Mouse (Mus musculus): ENCODE measurements around the gene Mageb4. TPM values are rescaled to one million over a fixed set of nuclear protein-coding genes. Genes with fewer than 3 reads are reported as not detected.
"Not testable (repeated sequence)": the region's sequence is repeated elsewhere in the genome, so short reads cannot be mapped to it uniquely, and the experiment has no call there.

Mageb4 gene
- polyA plus RNA-seq (2015; fragmentation: Nextera tagmentation; extraction: Ambion mirVana) = not detected in 2 replicates

DNA sequence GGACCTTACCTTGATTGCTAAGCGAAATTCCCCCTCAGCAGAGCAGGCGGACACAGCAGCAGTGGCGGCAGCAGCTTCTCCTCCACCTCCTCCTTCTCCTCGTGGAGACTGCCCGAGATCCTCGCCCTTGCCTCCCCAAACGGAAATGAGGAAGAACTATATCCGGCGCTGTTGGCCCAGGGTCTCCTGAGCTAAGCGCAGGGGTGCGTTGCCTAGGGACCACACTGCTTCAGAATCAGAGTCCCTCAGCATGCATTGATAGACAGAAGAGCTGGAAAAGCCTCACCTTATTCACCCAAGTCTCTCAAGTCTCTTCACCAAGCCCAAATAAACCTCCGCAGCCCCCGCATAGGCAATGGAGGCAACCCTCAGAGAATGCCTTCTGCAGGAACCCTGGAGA lies at the start of gene Mageb4:
TSS of gene Mageb4 (minus strand) at position 101 of the 400 bp plus-strand sequence.
- not testable (repeated sequence) for H3K4me2 ChIP-seq (ENCODE audit: low read depth, low read length); H3K27ac ChIP-seq (ENCODE audit: low read length); ATAC-seq (replicated peaks; ENCODE audit: extremely low read depth, insufficient read depth, low FRiP score); H3K27me3 ChIP-seq (ENCODE audit: control insufficient read depth, insufficient read depth, low read length); H3K9me3 ChIP-seq (replicated peaks; ENCODE audit: control insufficient read depth, low read length); H3K4me1 ChIP-seq (ENCODE audit: control insufficient read depth, insufficient read depth, low read length); H3K36me3 ChIP-seq (ENCODE audit: control insufficient read depth, insufficient read depth); H3K9ac ChIP-seq (ENCODE audit: low read length); H3K4me3 ChIP-seq (ENCODE audit: low read length)
- WGBS = no CpG with 5 or more reads among the region's 13 CpGs

GRCm38 (mm10) chrX:86284597-86284996 lies 20.3 kb downstream of the Mageb4 start:
- H3K4me1 ChIP-seq (ENCODE audit: control insufficient read depth, insufficient read depth, low read length); H3K4me2 ChIP-seq (ENCODE audit: low read depth, low read length); H3K36me3 ChIP-seq (ENCODE audit: control insufficient read depth, insufficient read depth); H3K4me3 ChIP-seq (ENCODE audit: low read length); H3K9me3 ChIP-seq (replicated peaks; ENCODE audit: control insufficient read depth, low read length); H3K27me3 ChIP-seq (ENCODE audit: control insufficient read depth, insufficient read depth, low read length); H3K27ac ChIP-seq (ENCODE audit: low read length); ATAC-seq (replicated peaks; ENCODE audit: extremely low read depth, insufficient read depth, low FRiP score); H3K9ac ChIP-seq (ENCODE audit: low read length): not testable (repeated sequence)
- WGBS = 27% methylated on average over 1 of the region's 2 CpGs

DNA sequence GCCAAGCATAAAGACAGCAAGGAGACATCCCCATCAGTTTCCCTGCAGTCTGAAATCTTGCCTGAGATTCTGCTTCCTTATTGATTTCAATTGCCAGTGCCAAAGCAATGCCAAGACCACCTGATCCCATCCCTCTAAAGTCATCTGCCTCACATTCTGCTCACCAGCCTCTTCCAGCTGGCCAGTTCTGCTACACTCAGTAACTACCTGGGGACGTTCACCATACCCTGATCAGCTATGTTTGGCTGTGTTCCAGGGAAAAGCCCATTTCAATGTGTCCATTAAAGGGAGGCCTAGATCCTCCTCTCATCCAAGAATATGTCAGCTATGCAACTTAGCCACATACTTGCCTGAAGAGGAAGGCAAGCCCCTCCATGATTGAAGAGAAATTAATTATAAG lies 58.9 kb downstream of the Mageb4 start:
- not testable (repeated sequence) for H3K4me2 ChIP-seq (ENCODE audit: low read depth, low read length); ATAC-seq (replicated peaks; ENCODE audit: extremely low read depth, insufficient read depth, low FRiP score); H3K27me3 ChIP-seq (ENCODE audit: control insufficient read depth, insufficient read depth, low read length); H3K36me3 ChIP-seq (ENCODE audit: control insufficient read depth, insufficient read depth); H3K4me3 ChIP-seq (ENCODE audit: low read length); H3K4me1 ChIP-seq (ENCODE audit: control insufficient read depth, insufficient read depth, low read length); H3K9ac ChIP-seq (ENCODE audit: low read length); H3K27ac ChIP-seq (ENCODE audit: low read length); H3K9me3 ChIP-seq (replicated peaks; ENCODE audit: control insufficient read depth, low read length)
- no CpG with 5 or more reads among the region's 1 CpGs for WGBS

DNA sequence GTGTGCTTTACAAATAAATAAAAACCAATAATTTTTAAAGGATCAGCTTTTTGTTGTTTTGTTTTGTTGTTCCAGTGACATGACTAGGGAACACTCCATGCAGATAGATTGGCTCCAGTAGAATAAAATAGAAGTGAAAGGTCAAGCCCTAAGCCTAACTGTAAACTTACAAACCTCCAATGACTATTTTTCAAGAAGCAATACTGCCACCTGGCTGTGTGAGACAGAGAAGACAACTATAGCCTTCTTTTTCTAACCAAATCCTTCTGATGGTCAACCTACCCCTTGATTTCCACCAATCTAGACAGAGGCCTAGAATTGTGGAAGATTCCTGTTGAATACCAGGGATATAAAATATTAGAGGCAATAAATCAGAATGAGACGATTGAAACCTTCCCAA lies 67.6 kb downstream of the Mageb4 start:
- WGBS = no CpG with 5 or more reads among the region's 1 CpGs

More for the DNA sequence above, 67.6 kb downstream of the Mageb4 start:
- no peak overlapping the region for H3K4me3 ChIP-seq (ENCODE audit: low read length)
- no peak for ATAC-seq (replicated peaks; ENCODE audit: extremely low read depth, insufficient read depth, low FRiP score)
- no peaks in the 10 kb centered on the region for H3K27me3 ChIP-seq (ENCODE audit: control insufficient read depth, insufficient read depth, low read length)
- no peak overlapping the region for H3K9ac ChIP-seq (ENCODE audit: low read length)
- no peaks in the 10 kb centered on the region for H3K4me1 ChIP-seq (ENCODE audit: control insufficient read depth, insufficient read depth, low read length)
- no peaks in the 10 kb centered on the region for H3K9me3 ChIP-seq (replicated peaks; ENCODE audit: control insufficient read depth, low read length)
- no peak overlapping the region for H3K4me2 ChIP-seq (ENCODE audit: low read depth, low read length)
- H3K27ac ChIP-seq (ENCODE audit: low read length) = no peak overlapping the region
- H3K36me3 ChIP-seq (ENCODE audit: control insufficient read depth, insufficient read depth) = no peaks in the 10 kb centered on the region

Other genes starting within 250 kb of the Mageb4 start
- not detected in 2 replicates for gene Nr0b1, start 113.3 kb downstream of the Mageb4 start, polyA plus RNA-seq (2015; fragmentation: Nextera tagmentation; extraction: Ambion mirVana)